Mouse (Mus musculus): ENCODE results near the gene Psmb3.

GRCm38 (mm10) chr11:97678301-97678700 is 24.9 kb upstream of the Psmb3 start:
- TF ChIP-seq GATA1 (IDR thresholded peaks at IDR 0.05; ENCODE audit: borderline replicate concordance, low read length) (no peak), FLI1 (IDR thresholded peaks at IDR 0.05; ENCODE audit: low read length) (no peak)

All from megakaryocyte, embryonic 14.5 days (primary cell).